Mouse (Mus musculus) neural tube, embryonic 11.5 days (tissue): Measurements from ENCODE around the gene Gstt1. TPM values are rescaled to one million over a fixed set of nuclear protein-coding genes. Genes with fewer than 3 reads are reported as not detected.
A peak's percentile ranks its signal among the peaks of the same experiment; 100 is the strongest.

ENCODE experiments used
- ATAC-seq: fragments of 200-750 bp; cut with Nextera tagmentation; 2 replicates; pipeline ENCODE4 v1.8.0; 2017; ENCODE audit warnings: moderate number of reproducible peaks, mild to moderate bottlenecking, moderate TSS enrichment, moderate library complexity; ENCODE audit not compliant: insufficient read depth, low FRiP score, low TSS enrichment
- DNase-seq: peaks from one replicate; pipeline ENCODE4 v3.0.0-alpha.2; 2015; ENCODE audit warnings: low spot score
- H3K27ac ChIP-seq: fragments of 300-500 bp; sonication (generic); 2 replicates; pipeline ENCODE4 v1.5.1; 2014; ENCODE audit warnings: low read depth, mild to moderate bottlenecking, low read length
- H3K27me3 ChIP-seq: fragments of 300-500 bp; sonication (generic); 2 replicates; pipeline ENCODE4 v1.6.1; 2014; ENCODE audit warnings: mild to moderate bottlenecking, low read length, mixed read lengths; ENCODE audit not compliant: control insufficient read depth, insufficient read depth
- H3K36me3 ChIP-seq: fragments of 300-500 bp; sonication (generic); 2 replicates; pipeline ENCODE4 v1.6.1; 2014; ENCODE audit warnings: mild to moderate bottlenecking, low read length, moderate library complexity, mixed read lengths; ENCODE audit not compliant: control insufficient read depth, insufficient read depth
- H3K4me1 ChIP-seq: fragments of 300-500 bp; sonication (generic); 2 replicates; pipeline ENCODE4 v1.6.1; 2014; ENCODE audit warnings: low read length, mixed read lengths; ENCODE audit not compliant: control insufficient read depth, insufficient read depth
- H3K4me2 ChIP-seq: fragments of 300-500 bp; sonication (generic); 2 replicates; pipeline ENCODE4 v1.6.1; 2014; ENCODE audit warnings: low read depth, mild to moderate bottlenecking, moderate library complexity
- H3K4me3 ChIP-seq: fragments of 300-500 bp; sonication (generic); 2 replicates; pipeline ENCODE4 v1.5.1; 2014; ENCODE audit warnings: low read depth, low read length
- H3K9ac ChIP-seq: fragments of 300-500 bp; sonication (generic); 2 replicates; pipeline ENCODE4 v1.6.1; 2014; ENCODE audit warnings: mild to moderate bottlenecking, low read length
- H3K9me3 ChIP-seq: fragments of 300-500 bp; sonication (generic); 2 replicates; pipeline ENCODE4 v1.6.1; 2016; ENCODE audit warnings: low read length; ENCODE audit not compliant: control insufficient read depth
- WGBS: fragments of 180-500 bp; shearing (Covaris S2); extraction: QIAGEN DNeasy Blood & Tissue Kit; methylation state at CpG from one replicate; pipeline ENCODE4 v1.1.7; 2014; 5-methylcytosine and 5-hydroxymethylcytosine counted together
- polyA plus RNA-seq: library from polyadenylated mRNA; unstranded; fragments of >200 nt; fragmentation: Nextera tagmentation; extraction: Ambion mirVana; gene quantifications from 2 replicates; pipeline ENCODE4 v1.2.1, GENCODE M21; 2014

Gstt1 gene
- polyA plus RNA-seq, 1 experiment from 2014 or later = 2.9 TPM

GRCm38 (mm10) chr10:75790773-75791172 lies 7.6 kb downstream of the Gstt1 start:
- Histone ChIP-seq H3K27ac (no peak overlapping the region), H3K36me3 (no peaks in the 10 kb centered on the region), H3K9ac (no peak overlapping the region), H3K4me2 (no peak overlapping the region), H3K4me1 (0 out of 2 replicates have a peak, but pooled peaks cover 2% of the 10 kb centered on the region), H3K4me3 (no peak overlapping the region), H3K9me3 (no peaks in the 10 kb centered on the region), H3K27me3 (no peaks in the 10 kb centered on the region)
- WGBS = 25% methylated on average over 7 of the region's 7 CpGs
- ATAC-seq (no peak), DNase-seq (no peak)

GRCm38 (mm10) chr10:75789841-75790240 lies 8.5 kb downstream of the Gstt1 start:
- Histone ChIP-seq H3K4me3 (no peak overlapping the region), H3K27ac (no peak overlapping the region), H3K27me3 (no peaks in the 10 kb centered on the region), H3K9ac (no peak overlapping the region), H3K36me3 (no peaks in the 10 kb centered on the region), H3K4me1 (0 out of 2 replicates have a peak, but pooled peaks cover 2% of the 10 kb centered on the region), H3K4me2 (no peak overlapping the region), H3K9me3 (no peaks in the 10 kb centered on the region)
- no peak for DNase-seq
- ATAC-seq = no peak
- WGBS = 89% methylated on average over 5 of the region's 5 CpGs

DNA sequence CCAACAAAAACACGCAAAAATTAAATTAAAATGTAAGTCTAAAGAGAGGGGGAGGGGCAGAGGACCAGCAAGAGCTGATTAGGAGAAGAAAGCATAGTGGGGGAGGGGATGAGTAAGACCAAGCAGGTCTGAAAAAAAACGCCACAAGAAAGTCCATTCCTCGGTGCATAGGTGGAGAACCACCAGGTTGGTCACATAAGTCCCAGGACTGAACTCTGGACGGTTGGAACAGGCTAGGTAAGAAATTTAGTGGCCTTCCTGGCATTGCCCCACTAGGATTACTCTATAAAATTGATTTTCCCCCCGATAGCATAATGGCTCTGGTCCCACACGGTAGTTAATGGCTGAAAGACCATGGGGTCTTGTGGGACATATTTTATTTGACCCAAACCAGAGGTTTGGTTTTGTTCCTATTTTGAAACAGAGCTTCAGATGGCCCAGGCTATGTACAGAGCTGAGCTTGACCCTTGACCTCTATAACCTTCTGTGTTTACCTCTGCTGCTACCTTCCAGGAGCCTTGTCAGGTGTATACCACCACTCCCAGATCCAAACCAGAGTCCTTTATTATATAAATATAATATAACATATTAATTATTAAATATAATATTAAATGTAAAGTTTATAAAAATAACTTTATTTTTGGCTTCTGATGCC lies 9.2 kb downstream of the Gstt1 start:
- no peak overlapping the region for H3K27ac ChIP-seq
- DNase-seq = no peak
- no peaks in the 10 kb centered on the region for H3K9me3 ChIP-seq
- ATAC-seq = no peak
- H3K4me1 ChIP-seq = no peaks in the 10 kb centered on the region
- H3K27me3 ChIP-seq = no peaks in the 10 kb centered on the region
- H3K36me3 ChIP-seq = no peaks in the 10 kb centered on the region
- no peak overlapping the region for H3K4me3 ChIP-seq
- no peak overlapping the region for H3K9ac ChIP-seq
- 80% methylated on average over 6 of the region's 6 CpGs for WGBS
- no peak overlapping the region for H3K4me2 ChIP-seq

- ATAC-seq (no peak), DNase-seq (no peak)
These were observed 10.1 kb downstream of the Gstt1 start for GRCm38 (mm10) chr10:75788277-75788676.

GRCm38 (mm10) chr10:75785442-75785841 lies 12.9 kb downstream of the Gstt1 start:
- Histone ChIP-seq H3K4me1 (peaks cover 4% of the 10 kb centered on the region; the same call in 1 of the 2 replicates), H3K27ac (no peak overlapping the region), H3K9me3 (no peaks in the 10 kb centered on the region), H3K4me3 (no peak overlapping the region), H3K4me2 (no peak overlapping the region), H3K27me3 (peaks cover 10% of the 10 kb centered on the region), H3K9ac (no peak overlapping the region), H3K36me3 (no peaks in the 10 kb centered on the region)
- no peak for ATAC-seq
- DNase-seq = no peak
- 80% methylated on average over 1 of the region's 1 CpGs for WGBS

More at GRCm38 (mm10) chr10:75788277-75788676, 10.1 kb downstream of the Gstt1 start:
- H3K9me3 ChIP-seq = no peaks in the 10 kb centered on the region
- H3K36me3 ChIP-seq = no peaks in the 10 kb centered on the region
- H3K4me3 ChIP-seq = no peak overlapping the region
- H3K4me1 ChIP-seq = no peaks in the 10 kb centered on the region
- WGBS = 92% methylated on average over 8 of the region's 8 CpGs
- H3K27ac ChIP-seq = no peak overlapping the region
- no peaks in the 10 kb centered on the region for H3K27me3 ChIP-seq
- no peak overlapping the region for H3K4me2 ChIP-seq
- H3K9ac ChIP-seq = no peak overlapping the region

GRCm38 (mm10) chr10:75780769-75781578 lies 17.4 kb downstream of the Gstt1 start, which contains the start of the genes Gm20441 and Gstt3:
Gene Gm20441, minus strand, starts transcription at chr10:75780954.
Gene Gstt3, minus strand, starts transcription at chr10:75781414.
- WGBS = under 1% methylated on average over 28 of the region's 28 CpGs
- DNase-seq = peak; percentile 46
- Histone ChIP-seq H3K9me3 (no peaks in the 10 kb centered on the region), H3K4me3 (peak within 1 kb of the TSS; percentile 38), H3K4me2 (peak within 1 kb of the TSS; percentile 72), H3K36me3 (no peaks in the 10 kb centered on the region), H3K4me1 (peaks cover 4% of the 10 kb centered on the region; the same call in 1 of the 2 replicates), H3K27ac (no peak within 1 kb of the TSS), H3K27me3 (peaks cover 23% of the 10 kb centered on the region), H3K9ac (peak within 1 kb of the TSS; percentile 18; the same call in 1 of the 2 replicates)
- ATAC-seq = peak; percentile 45; the same call in 1 of the 2 replicates

DNA sequence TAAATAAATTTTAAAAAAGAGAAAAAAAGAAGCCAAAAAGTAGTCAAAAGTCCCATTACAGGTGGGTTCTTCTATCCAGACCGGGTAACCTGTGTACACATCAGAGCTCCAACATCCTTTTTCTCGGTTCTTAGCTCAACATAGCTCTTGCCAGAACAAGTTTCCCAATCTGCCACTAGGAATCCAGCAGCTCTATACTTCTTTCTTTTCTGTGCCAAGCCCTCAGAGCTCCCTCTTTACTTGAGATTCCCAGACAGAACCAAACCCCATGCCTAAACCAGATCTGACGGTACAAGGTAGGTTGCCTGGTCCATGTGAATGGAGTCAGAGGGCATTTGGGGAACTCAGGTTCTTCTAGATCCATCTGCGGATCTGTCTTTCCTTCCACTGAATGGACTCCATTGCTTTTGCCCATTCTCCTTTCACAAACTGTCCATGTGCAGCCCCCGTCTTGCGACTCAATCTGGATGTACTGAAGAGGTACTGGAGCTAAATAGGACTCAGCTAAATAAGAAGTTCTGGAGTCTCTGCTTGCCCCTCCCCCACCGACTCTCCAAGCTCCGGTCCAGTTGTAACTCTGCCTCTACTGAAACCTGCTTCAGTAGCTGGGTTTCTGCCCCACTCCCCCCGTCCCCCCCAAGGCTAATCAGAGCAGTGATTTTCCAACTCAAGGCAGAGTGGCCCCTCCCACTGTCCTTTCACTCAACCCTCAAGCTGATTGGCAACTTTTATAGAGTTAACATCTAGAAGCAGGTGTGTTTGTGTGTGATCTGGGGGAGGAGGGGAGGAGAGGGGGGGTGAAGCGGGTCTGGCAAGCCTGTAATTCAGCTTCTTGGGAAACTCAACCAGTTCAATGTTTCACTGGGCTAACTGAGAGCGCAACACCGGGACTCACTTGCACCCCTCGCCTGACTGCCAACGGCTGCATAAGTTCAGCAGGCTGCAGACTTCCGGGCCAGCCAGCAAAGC lies 18.9 kb downstream of the Gstt1 start:
- H3K9me3 ChIP-seq = no peaks in the 10 kb centered on the region
- H3K27ac ChIP-seq = no peak overlapping the region
- 36% methylated on average over 15 of the region's 15 CpGs for WGBS
- DNase-seq = no peak
- H3K36me3 ChIP-seq = no peaks in the 10 kb centered on the region
- peaks cover 23% of the 10 kb centered on the region for H3K27me3 ChIP-seq
- no peak overlapping the region for H3K4me3 ChIP-seq
- no peak overlapping the region for H3K4me2 ChIP-seq
- no peak for ATAC-seq
- peaks cover 4% of the 10 kb centered on the region; the same call in 1 of the 2 replicates for H3K4me1 ChIP-seq
- H3K9ac ChIP-seq = no peak overlapping the region

GRCm38 (mm10) chr10:75777885-75778284 lies 20.5 kb downstream of the Gstt1 start:
- Histone ChIP-seq H3K36me3 (no peaks in the 10 kb centered on the region), H3K27me3 (peaks cover 23% of the 10 kb centered on the region), H3K27ac (no peak overlapping the region), H3K9me3 (no peaks in the 10 kb centered on the region), H3K9ac (no peak overlapping the region), H3K4me3 (no peak overlapping the region), H3K4me2 (no peak overlapping the region), H3K4me1 (peaks cover 4% of the 10 kb centered on the region; the same call in 1 of the 2 replicates)
- ATAC-seq (no peak), DNase-seq (no peak)
- WGBS = 77% methylated on average over 2 of the region's 2 CpGs
